Comparison of ENCODE assay signal across 10 mouse cellular contexts in the genomic region with DNA sequence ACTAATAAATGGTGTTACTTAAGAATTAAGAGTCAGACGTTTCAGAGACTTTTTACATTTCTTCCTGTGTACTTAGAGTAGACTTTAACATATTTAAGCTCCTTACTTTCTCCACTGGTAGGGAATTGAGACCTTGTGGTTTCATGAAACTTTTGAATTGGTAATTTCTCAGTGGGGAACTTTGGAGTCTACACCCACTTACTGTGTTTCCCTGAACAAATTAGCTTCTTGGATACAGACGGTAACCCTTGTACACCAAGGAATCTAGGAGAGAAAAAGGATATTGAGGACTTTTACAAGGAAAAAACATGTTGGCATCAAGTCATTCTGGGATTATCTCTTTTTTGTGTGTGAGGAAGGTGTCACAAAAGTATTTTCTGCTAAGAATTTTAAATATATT. TPM values are rescaled to one million over a fixed set of nuclear protein-coding genes. Genes with fewer than 3 reads are reported as not detected.
DNase-seq lines count a peak whose midpoint lies in the region; ATAC-seq and TF ChIP-seq lines count a peak whose summit lies in the region.
"Had no signal": no experiment of that assay in that cellular context is flagged by ENCODE, and none has a peak within 500 bp of the region (broad histone marks: within the 10 kb centered on the region; RNA-seq: fewer than 3 reads in every experiment).

No protein-coding gene starts in this region.

- intact Hi-C loops in gastrocnemius, adult 2 months (cut with DNase I) = loop anchor here (5.0 kb wide), 3 partner anchors 37 to 112 kb away; partner anchors contain the start of genes Dcaf4, Psen1 and Zfyve1

- no peak for TF ChIP-seq CTCF in gastrocnemius, adult 2 months (IDR thresholded peaks at IDR 0.05)

- H3K4me3 ChIP-seq in gastrocnemius, adult 2 months = peak overlapping the region; percentile 85
- peak overlapping the region; percentile 97 for H3K4me3 ChIP-seq in forebrain, embryonic 13.5 days
- H3K4me3 ChIP-seq in liver, embryonic 13.5 days (replicated peaks) = peak overlapping the region; percentile 98

- WGBS in forebrain, embryonic 13.5 days = 45% methylated on average over 2 of the region's 2 CpGs
- 38% methylated on average over 2 of the region's 2 CpGs for WGBS in liver, embryonic 13.5 days (ENCODE audit: insufficient replicate concordance)

- H3K27ac ChIP-seq in gastrocnemius, adult 2 months = no peak overlapping the region
- no peak overlapping the region for H3K27ac ChIP-seq in forebrain, embryonic 13.5 days
- peak overlapping the region; percentile 9; the same call in 1 of the 2 replicates for H3K27ac ChIP-seq in liver, embryonic 13.5 days
- H3K27ac ChIP-seq: limb, embryonic 15.5 days had no signal

- ATAC-seq in forebrain, embryonic 13.5 days = no peak
- ATAC-seq in liver, embryonic 13.5 days (ENCODE audit: low read depth) = no peak
- ATAC-seq in megakaryocyte-erythroid progenitor cell, adult 5-6 weeks (replicated peaks; ENCODE audit: low FRiP score, low TSS enrichment, poor library complexity, severe bottlenecking) = no peak

- H3K4me2 ChIP-seq in forebrain, embryonic 13.5 days = peak overlapping the region; percentile 69
- peak overlapping the region; percentile 60 for H3K4me2 ChIP-seq in liver, embryonic 13.5 days

- peaks cover 12% of the 10 kb centered on the region for H3K4me1 ChIP-seq in forebrain, embryonic 13.5 days
- H3K4me1 ChIP-seq in liver, embryonic 13.5 days (replicated peaks) = peaks cover 31% of the 10 kb centered on the region
- H3K4me1 ChIP-seq: limb, embryonic 15.5 days had no signal

- no peaks in the 10 kb centered on the region for H3K27me3 ChIP-seq in forebrain, embryonic 13.5 days
- H3K27me3 ChIP-seq in liver, embryonic 13.5 days = no peaks in the 10 kb centered on the region
- H3K27me3 ChIP-seq: limb, embryonic 15.5 days had no signal

- H3K36me3 ChIP-seq in forebrain, embryonic 13.5 days (ENCODE audit: poor library complexity, severe bottlenecking) = peaks cover 27% of the 10 kb centered on the region
- peaks cover 34% of the 10 kb centered on the region for H3K36me3 ChIP-seq in liver, embryonic 13.5 days

- no peak overlapping the region for H3K9ac ChIP-seq in forebrain, embryonic 13.5 days
- H3K9ac ChIP-seq in liver, embryonic 13.5 days = peak overlapping the region; percentile 99

- DNase-seq in gastrocnemius, adult 2 months = no peak
- DNase-seq in gastrocnemius, adult 18-20 months (ENCODE audit: low spot score) = no peak
- peak; percentile 19 for DNase-seq in 3T3-L1 (ENCODE audit: low read depth, low spot score)
- no peak for DNase-seq in liver, embryonic 13.5 days
- no peak for DNase-seq in retina, embryonic 14.5 days (ENCODE audit: low spot score)
- no peak for DNase-seq in lung, postnatal 4 days
- DNase-seq: gastrocnemius, postnatal 36 days had no signal

- no peaks in the 10 kb centered on the region for H3K9me3 ChIP-seq in forebrain, embryonic 13.5 days (replicated peaks)
- H3K9me3 ChIP-seq in liver, embryonic 13.5 days (replicated peaks) = no peaks in the 10 kb centered on the region
- H3K9me3 ChIP-seq: limb, embryonic 15.5 days had no signal

RNA-seq across cellular contexts. Expression of gene Rbm25, which starts 2.8 kb away (rescaled TPM):
- total RNA-seq in gastrocnemius, adult 2 months (2021) = 10 to 100 TPM; 43.0 to 52.8 TPM
- total RNA-seq in gastrocnemius, adult 18-20 months (2021) = 10 to 100 TPM; 35.9 to 40.6 TPM
- polyA plus RNA-seq in forebrain, embryonic 13.5 days (2015; fragmentation: Nextera tagmentation; extraction: Ambion mirVana) = 329 and 335 TPM in 2 replicates
- polyA plus RNA-seq in liver, embryonic 13.5 days (2015; fragmentation: Nextera tagmentation; extraction: Ambion mirVana) = 121 and 133 TPM in 2 replicates
- 310 and 350 TPM in 2 replicates for total RNA-seq in megakaryocyte-erythroid progenitor cell, adult 5-6 weeks (2014; fragmentation: Nextera tagmentation)
- 341 and 447 TPM in 2 replicates for total RNA-seq in megakaryocyte-erythroid progenitor cell, adult 5-6 weeks (2017)

RNA-seq across cellular contexts. Expression of gene Zfyve1, which starts 36.8 kb away (rescaled TPM):
- 10 to 100 TPM; 19.9 to 24.8 TPM for total RNA-seq in gastrocnemius, adult 2 months (2021)
- total RNA-seq in gastrocnemius, adult 18-20 months (2021) = 10 to 100 TPM; 20.0 to 23.8 TPM
- 30.1 and 30.8 TPM in 2 replicates for polyA plus RNA-seq in forebrain, embryonic 13.5 days (2015; fragmentation: Nextera tagmentation; extraction: Ambion mirVana)
- polyA plus RNA-seq in liver, embryonic 13.5 days (2015; fragmentation: Nextera tagmentation; extraction: Ambion mirVana) = 5.0 and 5.9 TPM in 2 replicates
- total RNA-seq in megakaryocyte-erythroid progenitor cell, adult 5-6 weeks (2014; fragmentation: Nextera tagmentation) = 14.2 and 20.2 TPM in 2 replicates
- total RNA-seq in megakaryocyte-erythroid progenitor cell, adult 5-6 weeks (2017) = 6.7 and 10.7 TPM in 2 replicates

RNA-seq across cellular contexts. Expression of gene Psen1, which starts 54.1 kb away (rescaled TPM):
- 10 to 100 TPM; 25.8 to 31.2 TPM for total RNA-seq in gastrocnemius, adult 2 months (2021)
- 10 to 100 TPM; 25.1 to 31.5 TPM for total RNA-seq in gastrocnemius, adult 18-20 months (2021)
- polyA plus RNA-seq in forebrain, embryonic 13.5 days (2015; fragmentation: Nextera tagmentation; extraction: Ambion mirVana) = 56.5 and 60.5 TPM in 2 replicates
- 23.1 and 28.9 TPM in 2 replicates for polyA plus RNA-seq in liver, embryonic 13.5 days (2015; fragmentation: Nextera tagmentation; extraction: Ambion mirVana)
- 39.1 and 42.3 TPM in 2 replicates for total RNA-seq in megakaryocyte-erythroid progenitor cell, adult 5-6 weeks (2014; fragmentation: Nextera tagmentation)
- total RNA-seq in megakaryocyte-erythroid progenitor cell, adult 5-6 weeks (2017) = 30.2 and 55.7 TPM in 2 replicates

Comparison
In these comparisons a context has a peak if more than half of its experiments do, and no peak if none do; other contexts are left out.
1. RNA of gene Rbm25, which starts 2.8 kb away (total RNA-seq): 310 to 447 TPM in megakaryocyte-erythroid progenitor cell, adult 5-6 weeks; 43.0 to 52.8 TPM in gastrocnemius, adult 2 months and 35.9 to 40.6 TPM in gastrocnemius, adult 18-20 months; every median in the first group is over 4 times any median in the second.
2. Peak in every context shown above with its lines, with median percentiles within 50 percentile points of each other: H3K4me3 ChIP-seq.